Mouse (Mus musculus) adrenal gland, postnatal 25 days (tissue): ENCODE results near the gene Rab2b. TPM values are rescaled to one million over a fixed set of nuclear protein-coding genes. Genes with fewer than 3 reads are reported as not detected.
A peak's percentile ranks its signal among the peaks of the same experiment; 100 is the strongest.

Experiments
- DNase-seq: peaks from one replicate; pipeline ENCODE4 v3.0.0; 2021; ENCODE audit warnings: mixed read lengths
- total RNA-seq: library from RNA; stranded (reverse); gene quantifications from 2 replicates; pipeline ENCODE4 v1.2.3, GENCODE M21; 2021

The Rab2b gene
- total RNA-seq, 1 experiment from 2014 or later, result 37.8 TPM

GRCm38 (mm10) chr14:52277210-52277609, 2.1 kb downstream of the Rab2b start:
- no peak for DNase-seq

GRCm38 (mm10) chr14:52272781-52273180, 6.6 kb downstream of the Rab2b start:
- DNase-seq, result peak; percentile 28

GRCm38 (mm10) chr14:52257484-52258213, 21.7 kb downstream of the Rab2b start, which contains the start of gene Chd8:
Chd8 (minus strand) TSS chr14:52257780.
- peak; percentile 97 for DNase-seq

- no peak for DNase-seq
Measured at GRCm38 (mm10) chr14:52256311-52257175, 22.8 kb downstream of the Rab2b start.

GRCm38 (mm10) chr14:52246129-52246528, 33.2 kb downstream of the Rab2b start:
- DNase-seq, result no peak

GRCm38 (mm10) chr14:52244690-52245042, 34.7 kb downstream of the Rab2b start:
- DNase-seq, result no peak

GRCm38 (mm10) chr14:52244041-52244689, 35.2 kb downstream of the Rab2b start:
- DNase-seq, result peak; percentile 97

GRCm38 (mm10) chr14:52236216-52236615, 43.1 kb downstream of the Rab2b start:
- DNase-seq, result no peak

GRCm38 (mm10) chr14:52235165-52235564, 44.2 kb downstream of the Rab2b start:
- peak; percentile 64 for DNase-seq

- DNase-seq, result no peak
Measured at GRCm38 (mm10) chr14:52232249-52232648, 47.1 kb downstream of the Rab2b start.

GRCm38 (mm10) chr14:52225972-52226371, 53.4 kb downstream of the Rab2b start:
- DNase-seq, result no peak

GRCm38 (mm10) chr14:52217261-52217660, 62.1 kb downstream of the Rab2b start:
- no peak for DNase-seq

Other genes with a start within 250 kb of the Rab2b start
- gene Olfr221, start 237.1 kb downstream of the Rab2b start, total RNA-seq, result not detected in 2 replicates
- gene Hnrnpc, start 175.5 kb downstream of the Rab2b start, total RNA-seq, result 235 and 281 TPM in 2 replicates
- gene Rpgrip1, start 168.8 kb downstream of the Rab2b start, total RNA-seq, result 0.38 and 0.73 TPM in 2 replicates
- gene Supt16, start 82.1 kb downstream of the Rab2b start, total RNA-seq, result 60.0 and 61.3 TPM in 2 replicates
- 104 and 109 TPM in 2 replicates for gene Chd8, start 21.8 kb downstream of the Rab2b start, total RNA-seq
- gene Tox4, start 399 bp downstream of the Rab2b start, total RNA-seq, result 39.7 and 51.3 TPM in 2 replicates
- gene Mettl3, start 25.6 kb upstream of the Rab2b start, total RNA-seq, result 54.4 and 64.8 TPM in 2 replicates
- gene Sall2, start 49.2 kb upstream of the Rab2b start, total RNA-seq, result 8.7 and 9.5 TPM in 2 replicates
- gene Olfr1513, start 76.9 kb upstream of the Rab2b start, total RNA-seq, result not detected in 2 replicates
- gene Olfr1512, start 99.6 kb upstream of the Rab2b start, total RNA-seq, result not detected in 2 replicates
- gene Olfr1511, start 117.8 kb upstream of the Rab2b start, total RNA-seq, result not detected in 2 replicates
- gene Olfr1510, start 134.8 kb upstream of the Rab2b start, total RNA-seq, result not detected in 2 replicates
- gene Olfr1509, start 163.4 kb upstream of the Rab2b start, total RNA-seq, result not detected in 2 replicates
- gene Olfr1508, start 187.9 kb upstream of the Rab2b start, total RNA-seq, result not detected in 2 replicates
- gene Olfr1507, start 216.2 kb upstream of the Rab2b start, total RNA-seq, result not detected in 2 replicates